Mouse (Mus musculus) ES-E14 (cell line): ENCODE measurements around the gene Plxdc2. TPM values are rescaled to one million over a fixed set of nuclear protein-coding genes. Genes with fewer than 3 reads are reported as not detected.

Experiments used
- DNase-seq: peaks from one replicate; pipeline ENCODE4 v3.0.0-alpha.2; 2013; ENCODE audit warnings: low read depth, low spot score
- H3K27ac ChIP-seq: 2 replicates; pipeline ENCODE4 v1.5.1; 2012; ENCODE audit warnings: low read depth, mild to moderate bottlenecking, low read length, moderate library complexity, mixed read lengths; ENCODE audit not compliant: poor library complexity, insufficient read depth, severe bottlenecking
- H3K36me3 ChIP-seq: 2 replicates; pipeline ENCODE4 v1.6.1; 2012; ENCODE audit warnings: mild to moderate bottlenecking, low read length, moderate library complexity, mixed read lengths; ENCODE audit not compliant: control insufficient read depth, poor library complexity, insufficient read depth, severe bottlenecking
- H3K4me1 ChIP-seq, 2 experiments: fragments of 150-350 bp in 1 of 2; sonication (generic) in 1 of 2; 2 replicates each; pipeline ENCODE4 v1.6.1; 2012; ENCODE audit warnings: low read length in 2 of 2, mild to moderate bottlenecking in 1 of 2, mixed read lengths in 1 of 2; ENCODE audit not compliant: control insufficient read depth in 2 of 2, insufficient read depth in 2 of 2, poor library complexity in 1 of 2
- H3K4me3 ChIP-seq, 2 experiments: fragments of 150-350 bp in 1 of 2; sonication (generic) in 1 of 2; 2 replicates each; pipeline ENCODE4 v1.5.1; 2012; ENCODE audit warnings: low read length in 2 of 2, low read depth in 1 of 2, mild to moderate bottlenecking in 1 of 2, mixed read lengths in 1 of 2; ENCODE audit not compliant: insufficient read depth in 1 of 2, poor library complexity in 1 of 2, severe bottlenecking in 1 of 2
- H3K9ac ChIP-seq: 2 replicates; pipeline ENCODE4 v1.6.1; 2012; ENCODE audit warnings: low read depth, mild to moderate bottlenecking, low read length, mixed read lengths; ENCODE audit not compliant: poor library complexity, insufficient read depth, severe bottlenecking
- H3K9me3 ChIP-seq: fragments of 150-350 bp; sonication (generic); 2 replicates; pipeline ENCODE4 v1.6.1; 2012; ENCODE audit warnings: low read depth, mild to moderate bottlenecking, low read length; ENCODE audit not compliant: control insufficient read depth, insufficient read depth
- CHD2 ChIP-seq: IDR thresholded peaks from 2 replicates; pipeline ENCODE4 v1.6.1; 2014; ENCODE audit warnings: mild to moderate bottlenecking, low read depth, low read length, inconsistent platforms
- HCFC1 ChIP-seq: IDR thresholded peaks from 2 replicates; pipeline ENCODE4 v1.6.1; 2012; ENCODE audit warnings: low read length, inconsistent platforms, borderline replicate concordance; ENCODE audit not compliant: insufficient read depth
- MAFK ChIP-seq: IDR thresholded peaks from 2 replicates; pipeline ENCODE4 v1.6.1; 2014; ENCODE audit warnings: mild to moderate bottlenecking, low read depth, low read length, inconsistent platforms; ENCODE audit not compliant: insufficient read depth
- ZC3H11A ChIP-seq: IDR thresholded peaks from 2 replicates; pipeline ENCODE4 v1.6.1; 2012; ENCODE audit warnings: low read depth, mild to moderate bottlenecking, inconsistent platforms, low read length, borderline replicate concordance
- ZNF384 ChIP-seq: IDR thresholded peaks from 2 replicates; pipeline ENCODE4 v1.6.1; 2012; ENCODE audit warnings: low read depth, low read length, inconsistent platforms
- in situ Hi-C, 2 experiments: fragments of 600-800 bp; cut with MboI; formaldehyde crosslinking; loops; one replicate each; pipeline ENCODE4 v1.15.1; 2025; ENCODE audit warnings: low sequenced_read_pairs in 2 of 2, inconsistent platforms in 1 of 2; ENCODE audit not compliant: unreplicated experiment in 2 of 2
- total RNA-seq: library from RNA; depleted of rRNA; stranded (reverse); fragments of 300-350 nt; gene quantifications from 2 replicates; pipeline ENCODE4 v1.2.3, GENCODE M21; 2012

Plxdc2 gene
- total RNA-seq, 1 experiment = 11.7 TPM

DNA sequence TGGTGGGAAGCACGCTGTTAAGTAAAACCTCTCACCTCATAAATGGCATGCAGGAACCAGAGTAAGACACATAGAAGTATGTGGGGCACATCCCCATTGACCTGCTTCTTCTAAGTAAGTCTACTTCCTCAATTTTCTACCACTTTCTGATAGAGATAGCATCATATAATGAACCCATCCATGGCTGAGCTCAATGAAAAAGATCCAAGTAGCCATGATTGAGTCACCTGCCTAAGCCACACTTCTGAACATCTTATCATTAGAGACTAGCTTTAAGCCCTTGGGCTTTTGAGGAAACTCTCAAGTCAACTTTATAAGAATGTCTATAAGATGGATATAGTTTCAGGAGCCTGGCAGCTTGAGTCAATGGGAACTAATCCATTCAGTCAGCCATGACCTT, 14.3 kb downstream of the Plxdc2 start:
- DNase-seq = no peak
- no peak for TF ChIP-seq CHD2
- no peak for TF ChIP-seq ZC3H11A
- TF ChIP-seq ZNF384 = no peak
- no peak for TF ChIP-seq MAFK
- no peak for TF ChIP-seq HCFC1
- H3K4me1 ChIP-seq = no peaks in the 10 kb centered on the region
- in situ Hi-C loops = no loop called here
- H3K4me3 ChIP-seq = no peak overlapping the region
- H3K36me3 ChIP-seq = no peaks in the 10 kb centered on the region
- H3K9ac ChIP-seq = no peak overlapping the region
- H3K27ac ChIP-seq = no peak overlapping the region
- no peaks in the 10 kb centered on the region for H3K9me3 ChIP-seq

DNA sequence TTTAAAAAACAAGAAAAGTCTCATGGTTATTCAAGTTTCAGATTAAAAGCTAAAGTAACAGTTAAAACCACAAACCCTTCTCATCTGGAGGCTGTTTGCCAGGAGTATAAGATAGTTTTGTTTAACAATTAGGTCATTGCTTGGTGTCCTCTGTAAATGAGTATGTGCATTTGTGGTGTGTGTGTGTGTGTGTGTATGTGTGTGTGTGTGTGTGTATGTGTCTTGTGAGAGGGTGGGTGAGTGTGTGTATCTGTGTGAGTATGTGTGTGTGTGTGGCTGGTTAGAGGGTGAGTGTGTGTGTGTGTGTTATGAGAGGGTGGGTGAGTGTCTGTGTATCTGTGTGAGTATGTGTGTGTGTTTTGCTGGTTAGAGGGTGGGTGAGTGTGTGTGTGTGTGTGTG, 18.2 kb downstream of the Plxdc2 start:
- Histone ChIP-seq H3K9ac (no peak overlapping the region), H3K36me3 (no peaks in the 10 kb centered on the region), H3K27ac (no peak overlapping the region), H3K4me3 (no peak overlapping the region), H3K9me3 (no peaks in the 10 kb centered on the region), H3K4me1 (no peaks in the 10 kb centered on the region)
- DNase-seq = no peak
- in situ Hi-C loops = no loop called here
- TF ChIP-seq ZC3H11A (no peak), HCFC1 (no peak), CHD2 (no peak), ZNF384 (no peak)

DNA sequence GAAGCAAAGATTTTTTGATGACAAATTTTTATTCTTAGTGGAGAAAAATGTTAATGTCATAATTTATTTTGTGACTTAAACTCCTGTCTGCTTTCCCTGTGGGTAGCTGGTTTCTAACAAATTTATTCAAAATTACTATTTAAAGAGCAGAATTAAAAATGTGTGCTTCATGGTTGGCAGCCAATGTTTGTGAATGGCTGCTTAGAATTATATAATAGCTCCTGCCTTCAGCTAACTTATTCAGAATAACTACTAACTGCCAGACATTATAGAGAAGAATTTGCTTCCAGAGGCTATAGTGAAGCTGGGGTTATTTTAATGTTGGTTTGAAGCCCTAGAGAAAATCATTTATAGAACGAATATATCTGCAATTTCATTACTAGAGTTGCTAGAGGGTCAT, 30.1 kb downstream of the Plxdc2 start:
- no peak for DNase-seq
- no peak overlapping the region for H3K27ac ChIP-seq
- no peak overlapping the region for H3K4me3 ChIP-seq
- no peaks in the 10 kb centered on the region for H3K36me3 ChIP-seq
- no peaks in the 10 kb centered on the region for H3K4me1 ChIP-seq
- in situ Hi-C loops = no loop called here
- TF ChIP-seq MAFK = no peak
- no peak for TF ChIP-seq ZNF384
- TF ChIP-seq ZC3H11A = no peak
- no peak for TF ChIP-seq CHD2
- no peak for TF ChIP-seq HCFC1
- H3K9me3 ChIP-seq = no peaks in the 10 kb centered on the region
- no peak overlapping the region for H3K9ac ChIP-seq

DNA sequence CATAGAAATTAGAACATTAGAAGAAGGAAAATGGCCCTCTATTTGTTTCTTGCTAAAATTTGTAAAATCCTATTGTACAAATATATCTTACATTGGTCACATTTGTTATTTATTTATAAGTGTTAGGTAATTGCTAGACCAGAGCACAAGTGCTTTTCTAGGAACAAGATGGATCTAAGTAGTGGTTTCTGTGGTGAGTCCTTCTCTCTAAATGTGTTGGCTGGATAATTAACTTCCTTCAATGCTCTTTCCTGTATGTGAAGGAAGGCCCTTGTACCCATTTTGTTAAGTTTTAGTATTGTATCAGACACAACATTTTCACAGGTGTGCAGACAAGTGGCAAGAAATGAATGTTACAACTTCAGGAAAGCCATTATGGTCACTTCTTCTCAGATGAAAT, 30.6 kb downstream of the Plxdc2 start:
- Histone ChIP-seq H3K4me1 (no peaks in the 10 kb centered on the region), H3K9ac (no peak overlapping the region), H3K36me3 (no peaks in the 10 kb centered on the region), H3K9me3 (no peaks in the 10 kb centered on the region), H3K4me3 (no peak overlapping the region), H3K27ac (no peak overlapping the region)
- TF ChIP-seq ZNF384 = no peak
- no peak for TF ChIP-seq ZC3H11A
- no peak for TF ChIP-seq CHD2
- TF ChIP-seq HCFC1 = no peak
- TF ChIP-seq MAFK = no peak
- DNase-seq = no peak
- in situ Hi-C loops = no loop called here

DNA sequence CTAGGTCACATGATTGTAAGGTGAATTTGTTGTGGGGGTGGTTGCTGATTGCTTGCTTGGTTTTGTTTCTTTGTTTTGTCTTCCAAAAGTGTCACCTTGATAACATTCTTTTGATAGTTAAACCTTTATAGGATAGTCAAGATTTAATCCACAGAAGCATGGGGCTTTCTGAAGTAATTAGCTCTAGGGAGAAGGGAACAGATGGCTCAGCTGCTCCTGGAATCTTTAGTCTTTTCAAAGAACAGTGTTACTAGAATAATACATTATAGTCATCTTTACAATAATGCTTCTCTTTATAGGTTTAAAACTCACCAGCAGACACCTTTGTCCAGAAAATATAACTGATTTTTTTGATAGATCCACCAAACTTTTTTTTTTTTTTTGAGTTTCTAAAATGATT, 31.7 kb downstream of the Plxdc2 start:
- Histone ChIP-seq H3K9me3 (no peaks in the 10 kb centered on the region), H3K4me1 (no peaks in the 10 kb centered on the region), H3K27ac (no peak overlapping the region), H3K36me3 (no peaks in the 10 kb centered on the region), H3K4me3 (no peak overlapping the region), H3K9ac (no peak overlapping the region)
- in situ Hi-C loops = no loop called here
- no peak for TF ChIP-seq MAFK
- DNase-seq = no peak
